In the genomic region with DNA sequence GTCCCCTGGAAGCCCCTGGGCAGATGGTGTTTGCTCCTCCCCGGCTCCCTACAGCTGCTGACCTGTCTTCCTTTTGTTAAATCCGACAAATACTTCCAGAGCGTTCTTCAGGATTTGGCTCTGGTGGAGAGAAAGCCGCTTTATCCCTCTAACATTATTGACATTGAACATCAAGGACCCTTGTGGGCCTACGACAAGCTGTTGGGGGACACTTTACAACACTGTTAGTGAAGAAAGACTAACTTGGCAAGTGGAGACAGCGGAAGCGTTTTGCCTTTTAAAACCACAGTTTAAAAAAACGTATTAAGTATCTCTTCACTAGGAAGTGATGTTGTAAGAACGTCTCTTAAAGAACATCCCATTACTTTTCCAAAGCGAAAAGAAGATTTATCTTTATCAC, we compare ENCODE assay signal across 24 mouse cellular contexts. TPM values are rescaled to one million over a fixed set of nuclear protein-coding genes. Genes with fewer than 3 reads are reported as not detected.
DNase-seq lines count a peak whose midpoint lies in the region; ATAC-seq and TF ChIP-seq lines count a peak whose summit lies in the region.
"Had no signal": no experiment of that assay in that cellular context is flagged by ENCODE, and none has a peak within 500 bp of the region (broad histone marks: within the 10 kb centered on the region; RNA-seq: fewer than 3 reads in every experiment).

No protein-coding gene starts in this region.

- H3K9me3 ChIP-seq in lung, embryonic 16.5 days (ENCODE audit: control insufficient read depth, low read length): peaks cover 12% of the 10 kb centered on the region
- no peaks in the 10 kb centered on the region; the same call in 1 of the 2 replicates for H3K9me3 ChIP-seq in forebrain, embryonic 11.5 days (ENCODE audit: control insufficient read depth, low read length)

- H3K4me2 ChIP-seq in lung, embryonic 16.5 days (ENCODE audit: low read depth, low read length): no peak overlapping the region
- no peak overlapping the region for H3K4me2 ChIP-seq in forebrain, embryonic 11.5 days (ENCODE audit: low read depth, low read length, severe bottlenecking)
- H3K4me2 ChIP-seq: embryonic facial prominence, embryonic 13.5 days; embryonic facial prominence, embryonic 15.5 days; forebrain, embryonic 12.5 days had no signal

- WGBS in lung, adult 2 months: 63% methylated on average over 10 of the region's 10 CpGs
- WGBS in lung, embryonic 16.5 days: 46% methylated on average over 10 of the region's 10 CpGs
- 80% methylated on average over 10 of the region's 10 CpGs for WGBS in forebrain, embryonic 11.5 days

- TF ChIP-seq CTCF in lung, adult 2 months (IDR thresholded peaks at IDR 0.05; ENCODE audit: insufficient read depth, low read length): no peak

- no peaks in the 10 kb centered on the region for H3K36me3 ChIP-seq in lung, embryonic 16.5 days (ENCODE audit: control insufficient read depth, insufficient read depth, low read length)
- no peaks in the 10 kb centered on the region for H3K36me3 ChIP-seq in forebrain, embryonic 11.5 days (ENCODE audit: control insufficient read depth, insufficient read depth, low read length)
- H3K36me3 ChIP-seq: embryonic facial prominence, embryonic 13.5 days; embryonic facial prominence, embryonic 15.5 days; forebrain, embryonic 12.5 days had no signal

- ATAC-seq in lung, embryonic 16.5 days (ENCODE audit: low read depth): 0 out of 2 replicates have a peak, but pooled peaks have one; percentile 12
- ATAC-seq in forebrain, embryonic 11.5 days (replicated peaks; ENCODE audit: low FRiP score): no peak
- ATAC-seq: forebrain, embryonic 14.5 days; forebrain, embryonic 16.5 days had no signal

- H3K27me3 ChIP-seq in lung, embryonic 16.5 days (ENCODE audit: control insufficient read depth, insufficient read depth, low read depth, low read length): peaks cover 24% of the 10 kb centered on the region
- H3K27me3 ChIP-seq in forebrain, embryonic 11.5 days (ENCODE audit: control insufficient read depth, insufficient read depth, low read length): no peaks in the 10 kb centered on the region
- H3K27me3 ChIP-seq: embryonic facial prominence, embryonic 13.5 days; embryonic facial prominence, embryonic 15.5 days; forebrain, embryonic 12.5 days had no signal

- H3K4me3 ChIP-seq in lung, adult 2 months (replicated peaks; ENCODE audit: extremely low read depth, low read depth, low read length): no peak overlapping the region
- no peak overlapping the region for H3K4me3 ChIP-seq in lung, embryonic 16.5 days (ENCODE audit: low read length)
- no peak overlapping the region for H3K4me3 ChIP-seq in forebrain, embryonic 11.5 days (ENCODE audit: low read depth, low read length)
- H3K4me3 ChIP-seq: embryonic facial prominence, embryonic 13.5 days; embryonic facial prominence, embryonic 15.5 days; erythroblast, embryonic 14.5 days; forebrain, embryonic 12.5 days had no signal

- H3K27ac ChIP-seq in lung, embryonic 16.5 days (ENCODE audit: low read length): no peak overlapping the region
- no peak overlapping the region for H3K27ac ChIP-seq in forebrain, embryonic 11.5 days (ENCODE audit: low read depth, low read length)
- H3K27ac ChIP-seq: embryonic facial prominence, embryonic 13.5 days; embryonic facial prominence, embryonic 15.5 days; forebrain, embryonic 12.5 days had no signal

- DNase-seq in lung, adult 18-20 months: peak; percentile 16 to 21
- DNase-seq in lung, adult 2 months: no peak
- no peak for DNase-seq in lung, postnatal 14 days
- DNase-seq in lung, postnatal 10 days: peak; percentile 10
- DNase-seq in lung, postnatal 36 days: peak; percentile 28
- DNase-seq in urinary bladder, postnatal 25 days (ENCODE audit: low spot score): no peak
- no peak for DNase-seq in forebrain, embryonic 11.5 days (ENCODE audit: low spot score)
- DNase-seq: adrenal gland, adult 2 months; adrenal gland, postnatal 10 days; adrenal gland, postnatal 25 days; cerebellum, adult 11 months; cerebellum, adult 18-20 months; cerebellum, adult 8-10 months; cerebellum, adult 9-11 months; cerebellum, postnatal 14 days; cerebellum, postnatal 36 days; embryo, embryonic 11 days had no signal

- no peaks in the 10 kb centered on the region; the same call in 1 of the 2 replicates for H3K4me1 ChIP-seq in lung, adult 2 months (ENCODE audit: control insufficient read depth, insufficient read depth, low read length)
- H3K4me1 ChIP-seq in lung, embryonic 16.5 days (replicated peaks; ENCODE audit: control insufficient read depth, insufficient read depth, low read length): 0 out of 2 replicates have a peak, but pooled peaks cover 2% of the 10 kb centered on the region
- H3K4me1 ChIP-seq in forebrain, embryonic 11.5 days (replicated peaks; ENCODE audit: control insufficient read depth, insufficient read depth, low read length): peaks cover 3% of the 10 kb centered on the region; the same call in 1 of the 2 replicates

- no peak overlapping the region for H3K9ac ChIP-seq in lung, embryonic 16.5 days (ENCODE audit: low read length)
- H3K9ac ChIP-seq in forebrain, embryonic 11.5 days (ENCODE audit: low read length): no peak overlapping the region
- H3K9ac ChIP-seq: embryonic facial prominence, embryonic 13.5 days; embryonic facial prominence, embryonic 15.5 days; forebrain, embryonic 12.5 days had no signal

- TF ChIP-seq POLR2A in lung, adult 2 months (IDR thresholded peaks at IDR 0.05; ENCODE audit: borderline replicate concordance, extremely low read depth, low read depth, low read length): no peak

RNA-seq across cellular contexts. Expression of gene Mrps6, which starts 5.5 kb away (rescaled TPM):
- polyA plus RNA-seq in lung, adult 2 months (2012; rRNA removed): 15.7 and 15.9 TPM in 2 replicates
- polyA plus RNA-seq in lung, embryonic 16.5 days (2015; fragmentation: Nextera tagmentation; extraction: Ambion mirVana): 60.3 and 61.2 TPM in 2 replicates
- 116 and 117 TPM in 2 replicates for polyA plus RNA-seq in forebrain, embryonic 11.5 days (2014; fragmentation: Nextera tagmentation; extraction: Ambion mirVana)
- polyA plus RNA-seq: erythroblast, embryonic 14.5 days had no signal

RNA-seq across cellular contexts. Expression of gene Gm49711, which starts 5.5 kb away (rescaled TPM):
- 0.10 TPM in 1 of 2 replicates, not detected in the other for polyA plus RNA-seq in lung, adult 2 months (2012; rRNA removed)
- polyA plus RNA-seq in lung, embryonic 16.5 days (2015; fragmentation: Nextera tagmentation; extraction: Ambion mirVana): not detected in 2 replicates
- 0.17 and 0.25 TPM in 2 replicates for polyA plus RNA-seq in forebrain, embryonic 11.5 days (2014; fragmentation: Nextera tagmentation; extraction: Ambion mirVana)

RNA-seq across cellular contexts. Expression of gene Slc5a3, which starts 5.6 kb away (rescaled TPM):
- 0.95 and 1.4 TPM in 2 replicates for polyA plus RNA-seq in lung, adult 2 months (2012; rRNA removed)
- 3.8 TPM in 2 replicates for polyA plus RNA-seq in lung, embryonic 16.5 days (2015; fragmentation: Nextera tagmentation; extraction: Ambion mirVana)
- 11.8 and 12.9 TPM in 2 replicates for polyA plus RNA-seq in forebrain, embryonic 11.5 days (2014; fragmentation: Nextera tagmentation; extraction: Ambion mirVana)
- polyA plus RNA-seq: erythroblast, embryonic 14.5 days had no signal

Comparison
In these comparisons a context has a peak if more than half of its experiments do, and no peak if none do; other contexts are left out.
1. DNase-seq: peak in lung, adult 18-20 months (2 of 2), lung, postnatal 10 days (single experiment) and lung, postnatal 36 days (single experiment); none in lung, adult 2 months (single experiment), lung, postnatal 14 days (single experiment), urinary bladder, postnatal 25 days (single experiment) and forebrain, embryonic 11.5 days (single experiment).